Mouse (Mus musculus): ENCODE measurements around the gene Olfr1410.
A peak's percentile ranks its signal among the peaks of the same experiment; 100 is the strongest.

The Olfr1410 gene

DNA sequence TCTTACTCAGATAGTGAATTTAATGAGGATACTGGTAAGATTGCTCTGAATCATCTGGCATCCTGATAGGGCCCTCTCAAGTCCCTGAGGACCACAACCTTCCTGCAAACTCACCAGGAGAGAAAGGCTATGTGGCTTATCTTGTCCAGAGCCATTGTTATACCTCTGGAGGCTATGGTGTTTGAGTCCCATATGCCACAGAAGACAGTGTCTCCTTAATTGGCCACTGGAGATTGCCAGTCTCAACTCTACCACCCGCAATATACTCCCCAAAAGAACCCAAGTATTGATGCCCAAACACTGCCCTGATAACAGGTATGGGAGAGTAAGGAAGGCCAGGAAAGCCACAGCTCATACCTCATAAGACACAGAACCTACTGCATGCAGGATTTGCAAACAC lies at the start of gene Olfr1410:
TSS of gene Olfr1410 (plus strand) at position 301 of the 400 bp plus-strand sequence.
- DNase-seq = no peak

GRCm38 (mm10) chr1:92571022-92571421 lies 34.6 kb upstream of the Olfr1410 start, which contains the start of gene Olfr1413:
TSS of gene Olfr1413 (plus strand) at chr1:92571322.
- no peak for DNase-seq

DNA sequence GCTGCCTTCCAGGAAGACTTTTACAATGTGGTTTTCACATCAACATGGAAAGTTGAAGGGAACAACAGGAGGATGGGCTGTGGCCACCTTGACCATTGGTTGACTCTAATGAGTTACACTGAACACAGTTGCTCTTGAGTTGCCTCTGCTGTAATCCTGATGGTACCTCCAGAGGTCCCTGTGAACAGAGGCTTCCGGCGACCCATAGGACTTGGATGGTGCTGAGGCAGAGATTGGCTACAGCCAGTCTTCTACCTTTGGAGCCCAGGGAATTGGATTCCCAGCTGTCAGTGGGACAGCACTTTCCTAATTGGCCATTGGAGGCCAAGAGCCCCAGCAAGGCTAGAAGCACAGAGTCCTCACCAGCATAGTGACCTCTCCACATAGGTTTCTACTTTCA lies 20.1 kb upstream of the Olfr1410 start, which contains the start of gene Olfr1412:
TSS of gene Olfr1412 (plus strand) at position 301 of the 400 bp plus-strand sequence.
- DNase-seq = no peak

DNA sequence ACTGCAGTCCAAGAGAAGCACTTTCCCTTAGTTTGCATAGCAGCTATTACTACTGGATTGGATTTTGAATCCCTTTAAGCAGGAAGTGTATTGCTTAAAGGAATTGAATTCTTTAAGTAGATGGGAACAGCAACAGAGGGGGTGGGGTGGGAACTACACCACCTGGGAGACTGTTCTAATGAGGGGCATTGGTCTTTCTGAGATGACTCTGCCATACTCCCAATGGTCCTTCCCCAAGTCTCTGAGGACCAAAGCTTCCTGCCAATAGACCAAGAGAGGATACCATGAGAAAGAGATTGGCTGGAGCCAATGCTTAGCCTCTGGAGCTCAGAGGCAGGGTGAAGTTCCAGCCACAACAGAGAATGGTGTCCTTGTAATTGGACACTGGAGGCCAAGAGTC lies 11.5 kb upstream of the Olfr1410 start, which contains the start of gene Olfr1411:
TSS of gene Olfr1411 (plus strand) at position 301 of the 400 bp plus-strand sequence.
- no peak for DNase-seq

GRCm38 (mm10) chr1:92596019-92596418 lies 9.6 kb upstream of the Olfr1410 start:
- no peak for DNase-seq

- no peak for DNase-seq
These were observed 2.1 kb downstream of the Olfr1410 start for GRCm38 (mm10) chr1:92607711-92608110.

DNA sequence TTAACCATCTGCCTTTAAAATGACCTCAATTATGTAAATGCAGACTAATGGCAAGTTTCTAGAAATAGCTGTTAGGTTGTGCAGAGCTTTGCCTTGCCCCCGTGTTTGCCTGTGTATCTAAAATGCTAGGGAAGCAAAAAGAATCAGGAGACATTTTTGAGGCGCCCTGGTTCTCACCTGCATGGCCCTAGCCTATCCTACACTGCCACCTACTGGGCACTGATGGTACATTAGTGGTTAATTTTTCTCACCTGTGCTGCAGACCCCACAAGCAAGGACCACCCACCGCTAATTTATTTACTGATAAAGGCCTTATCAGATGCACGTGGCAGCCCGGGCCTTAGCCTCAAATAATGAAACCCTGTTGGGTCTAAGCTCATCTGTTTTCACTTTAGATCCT lies 5.4 kb downstream of the Olfr1410 start:
- DNase-seq = peak; percentile 63 to 79

- no peak for DNase-seq
These were observed 7.6 kb downstream of the Olfr1410 start for GRCm38 (mm10) chr1:92613175-92613574.

GRCm38 (mm10) chr1:92614516-92614915 lies 8.9 kb downstream of the Olfr1410 start:
- DNase-seq = no peak

GRCm38 (mm10) chr1:92616046-92616445 lies 10.5 kb downstream of the Olfr1410 start:
- no peak for DNase-seq

DNA sequence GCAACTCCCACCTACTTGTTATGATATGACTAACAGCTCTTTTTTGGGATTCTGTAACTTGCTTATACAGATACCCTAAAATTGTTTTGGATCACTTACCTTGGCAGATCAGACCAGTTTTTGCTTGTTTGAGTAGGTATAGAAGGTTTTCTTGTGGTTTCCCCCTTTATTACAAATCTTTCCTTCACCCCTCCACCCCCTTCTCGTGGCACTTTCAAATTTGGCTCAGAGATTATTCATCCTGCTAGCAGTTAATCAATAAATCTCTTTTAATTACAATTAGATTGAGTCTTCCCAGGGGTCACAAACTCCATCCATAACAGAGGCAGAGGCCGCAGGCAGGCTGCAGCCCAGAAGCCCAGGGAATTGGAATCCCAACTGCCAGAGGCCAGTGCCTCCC lies 11.9 kb downstream of the Olfr1410 start, which contains the start of gene Olfr12:
TSS of gene Olfr12 (plus strand) at position 301 of the 400 bp plus-strand sequence.
- DNase-seq = no peak

- no peak for DNase-seq
These were observed 12.8 kb downstream of the Olfr1410 start for GRCm38 (mm10) chr1:92618360-92618759.

- no peak for DNase-seq
These were observed 22.6 kb downstream of the Olfr1410 start for GRCm38 (mm10) chr1:92628227-92628626.

DNA sequence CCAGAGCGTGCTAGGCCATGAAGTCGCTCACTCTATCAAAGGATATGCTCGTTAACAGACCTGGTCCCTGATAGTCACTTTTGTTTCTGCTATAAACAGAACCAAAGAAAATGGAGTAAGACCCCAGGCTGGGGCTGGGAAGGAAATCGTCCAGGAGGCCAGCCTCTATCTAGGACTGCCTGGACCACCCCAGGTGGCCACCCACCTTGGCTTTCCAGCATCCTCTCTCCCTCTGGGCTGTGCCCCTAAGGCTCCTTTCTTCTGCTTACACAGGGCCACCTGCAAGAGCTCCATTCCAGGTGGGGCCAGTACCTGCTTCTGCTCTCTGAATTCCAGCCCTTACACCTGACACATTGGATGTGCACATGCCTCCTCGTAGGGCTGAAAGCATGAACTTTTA lies 26.6 kb downstream of the Olfr1410 start:
- no peak for DNase-seq

DNA sequence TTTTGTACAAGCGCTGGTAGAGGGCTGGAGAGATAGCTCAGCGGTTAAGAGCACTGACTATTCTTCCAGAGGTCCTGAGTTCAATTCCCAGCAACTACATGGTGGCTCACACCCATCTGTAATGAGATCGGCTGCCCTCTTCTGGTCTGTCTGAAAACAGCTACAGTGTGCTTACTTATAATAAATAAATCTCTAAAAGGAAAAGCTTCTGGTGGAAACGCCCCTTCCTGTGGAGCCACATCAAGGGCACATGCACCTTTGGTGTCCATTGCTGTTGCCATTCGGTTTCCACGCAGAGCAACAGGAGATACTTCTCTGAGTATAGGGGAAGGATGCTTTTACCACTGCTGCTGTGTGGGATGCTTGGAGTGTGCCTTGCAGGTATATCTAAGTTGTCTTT lies 27.4 kb downstream of the Olfr1410 start:
- DNase-seq = peak in 1 of 2 experiments; percentile 2

DNA sequence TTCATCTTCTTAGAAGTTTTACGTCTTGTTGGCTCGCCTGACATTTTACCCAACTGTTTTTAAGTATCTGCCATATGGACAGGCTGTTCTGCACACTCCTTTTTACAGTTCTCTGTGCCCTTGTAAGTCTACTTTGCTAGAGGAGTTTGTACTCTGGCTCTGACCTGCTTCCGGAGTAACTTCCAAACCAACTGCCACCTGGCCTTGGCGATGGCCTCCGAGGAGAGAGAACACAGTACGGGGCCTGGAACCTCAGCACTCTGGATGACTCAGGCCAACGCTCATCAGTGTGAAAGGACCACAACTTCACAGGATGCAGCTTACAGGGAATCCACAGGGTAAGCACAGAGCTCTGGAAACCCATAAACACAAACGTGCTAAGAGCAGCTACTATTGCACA lies 28.1 kb downstream of the Olfr1410 start:
- no peak for DNase-seq

DNA sequence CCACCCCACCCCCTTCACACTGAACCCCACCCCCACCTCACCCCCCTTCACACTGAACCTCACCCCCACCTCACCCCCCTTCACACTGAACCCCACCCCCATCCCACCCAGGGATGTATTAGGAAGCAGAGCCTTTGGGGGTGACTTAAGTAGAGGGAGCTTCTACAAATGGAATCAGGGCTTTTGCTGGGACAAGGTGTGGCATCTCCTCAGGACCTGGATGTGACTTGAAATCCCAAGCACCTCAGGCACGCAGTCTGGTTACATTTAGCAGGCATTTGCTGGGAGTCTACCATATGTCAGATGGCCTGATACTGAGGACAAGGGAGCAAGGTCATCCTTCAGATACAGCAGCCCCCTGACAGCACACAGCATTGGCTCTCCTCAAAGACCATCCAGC lies 29.0 kb downstream of the Olfr1410 start:
- peak in 1 of 2 experiments; percentile 2 for DNase-seq

- peak in 1 of 2 experiments; percentile 7 for DNase-seq
These were observed 29.5 kb downstream of the Olfr1410 start for GRCm38 (mm10) chr1:92634976-92635599.

GRCm38 (mm10) chr1:92636015-92636414 lies 30.4 kb downstream of the Olfr1410 start:
- peak in 1 of 2 experiments; percentile 9 for DNase-seq

DNA sequence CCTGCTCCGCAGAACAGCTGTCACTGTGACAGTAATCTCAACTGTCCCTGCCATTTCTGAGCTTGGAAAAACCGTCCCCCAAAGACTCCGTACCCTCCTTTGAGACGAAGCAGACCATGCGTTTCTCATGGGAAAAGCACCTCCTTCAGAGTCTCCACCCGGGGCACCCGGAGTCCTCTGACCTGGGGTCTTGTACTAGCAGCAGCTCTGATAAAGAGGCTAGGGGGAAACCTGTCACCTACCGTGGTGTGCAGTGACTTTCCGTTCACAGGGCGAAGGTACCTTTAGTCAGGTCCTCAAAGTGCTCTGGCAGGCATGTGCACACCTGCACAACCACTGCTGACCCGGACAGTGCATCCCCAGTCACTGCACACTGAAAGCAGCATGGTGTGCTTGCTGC lies 31.1 kb downstream of the Olfr1410 start:
- peak in 1 of 2 experiments; percentile 8 for DNase-seq

GRCm38 (mm10) chr1:92637501-92638172 lies 32.1 kb downstream of the Olfr1410 start:
- peak in 1 of 2 experiments; percentile 4 for DNase-seq

- DNase-seq = peak in 1 of 2 experiments; percentile 4
These were observed 32.6 kb downstream of the Olfr1410 start for GRCm38 (mm10) chr1:92638181-92638580.

DNA sequence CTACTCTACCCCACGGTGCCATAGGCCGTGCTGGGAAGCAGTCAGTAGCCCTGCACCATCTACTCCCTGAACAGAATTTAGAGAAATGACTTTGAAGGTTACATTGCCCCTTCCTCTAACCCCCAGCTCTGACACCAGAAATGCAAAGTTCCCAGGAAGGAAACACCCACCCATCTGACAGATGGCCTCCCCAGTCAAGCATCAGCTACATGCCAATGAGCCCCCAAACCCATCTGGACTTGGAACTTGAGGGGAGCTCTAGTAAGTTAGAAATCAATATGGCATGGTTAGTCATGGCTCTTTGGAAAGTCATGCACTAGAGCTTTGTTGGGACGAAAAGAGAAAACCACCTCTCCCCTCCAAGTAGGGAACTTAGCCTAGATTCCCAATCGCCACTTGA lies 33.2 kb downstream of the Olfr1410 start:
- DNase-seq = no peak

DNA sequence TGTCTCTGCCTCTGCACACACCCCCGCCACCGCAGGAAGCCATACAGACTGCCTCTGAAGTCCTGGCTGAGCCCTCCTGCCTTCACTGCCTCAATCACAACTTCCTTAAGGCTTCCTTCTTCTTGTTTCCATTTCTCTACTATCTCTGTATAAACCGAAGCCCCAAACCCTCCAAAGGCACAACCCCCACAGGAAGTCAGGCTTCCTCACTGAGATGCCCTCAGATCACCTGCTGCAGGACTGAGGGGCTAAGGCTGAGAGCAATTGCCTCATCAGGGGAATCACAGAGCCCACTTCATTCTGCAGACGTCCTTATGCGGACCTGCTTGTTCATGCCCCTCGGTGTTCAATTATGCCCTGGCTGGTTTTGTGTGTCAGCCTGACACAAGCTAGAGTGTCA lies 34.8 kb downstream of the Olfr1410 start:
- peak in 1 of 2 experiments; percentile 1 for DNase-seq

Measured in cerebellum, postnatal 25 days (tissue).